In genomic region chr19:3851502-3851962, GRCm38 (mm10) we compare ENCODE assay signal across 8 mouse cellular contexts. TPM values are rescaled to one million over a fixed set of nuclear protein-coding genes. Genes with fewer than 3 reads are reported as not detected.
DNase-seq lines count a peak whose midpoint lies in the region; ATAC-seq and TF ChIP-seq lines count a peak whose summit lies in the region.

TSS of gene Chka (plus strand) at chr19:3851773.

- peak within 1 kb of the TSS; percentile 89 for H3K27ac ChIP-seq in ES-E14 (ENCODE audit: insufficient read depth, low read depth, low read length, poor library complexity, severe bottlenecking)
- H3K27ac ChIP-seq in forebrain, embryonic 16.5 days (ENCODE audit: low read length): peak within 1 kb of the TSS; percentile 97
- H3K27ac ChIP-seq in layer of hippocampus, adult 2 months: peak within 1 kb of the TSS; percentile 93
- peak within 1 kb of the TSS; percentile 99 for H3K27ac ChIP-seq in lung, embryonic 14.5 days (ENCODE audit: low read depth)
- peak within 1 kb of the TSS; percentile 92 for H3K27ac ChIP-seq in olfactory bulb, adult 2 months (ENCODE audit: insufficient read depth, low read depth, low read length)
- no peak within 1 kb of the TSS for H3K27ac ChIP-seq in thymus, adult 2 months (ENCODE audit: control insufficient read depth, insufficient read depth, low read length)

- H3K4me3 ChIP-seq in ES-E14 (ENCODE audit: insufficient read depth in 1 of 2, low read depth in 1 of 2, low read length in 2 of 2, poor library complexity in 1 of 2, severe bottlenecking in 1 of 2): peak within 1 kb of the TSS; percentile 90
- peak within 1 kb of the TSS; percentile 89 for H3K4me3 ChIP-seq in forebrain, embryonic 16.5 days (replicated peaks; ENCODE audit: low read length)
- peak within 1 kb of the TSS; percentile 84 for H3K4me3 ChIP-seq in layer of hippocampus, adult 2 months
- peak within 1 kb of the TSS; percentile 90 for H3K4me3 ChIP-seq in lung, embryonic 14.5 days (ENCODE audit: low read depth, low read length)
- peak within 1 kb of the TSS; percentile 76 for H3K4me3 ChIP-seq in olfactory bulb, adult 2 months (ENCODE audit: insufficient read depth, low read depth, low read length)
- H3K4me3 ChIP-seq in thymus, adult 2 months (ENCODE audit: control insufficient read depth, insufficient read depth, low read length): peak within 1 kb of the TSS; percentile 65

- WGBS in forebrain, embryonic 16.5 days: under 1% methylated on average over 49 of the region's 54 CpGs
- WGBS in lung, embryonic 14.5 days: under 1% methylated on average over 53 of the region's 54 CpGs
- under 1% methylated on average over 54 of the region's 54 CpGs for WGBS in olfactory bulb, adult 2 months
- under 1% methylated on average over 54 of the region's 54 CpGs for WGBS in thymus, adult 2 months

- intact Hi-C loops in heart, postnatal 36 days (cut with DNase I): loop anchor here (2.0 to 5.0 kb wide), 2 partner anchors 56 to 83 kb away; partner anchors contain the start of gene Tcirg1

- peak; percentile 100 for TF ChIP-seq POLR2A in olfactory bulb, adult 2 months (IDR thresholded peaks at IDR 0.05; ENCODE audit: insufficient read depth, low read depth, low read length)
- TF ChIP-seq POLR2A in thymus, adult 2 months (IDR thresholded peaks at IDR 0.05; ENCODE audit: control insufficient read depth, extremely low read depth, insufficient read depth, low read length, poor library complexity): peak; percentile 100

- no peaks in the 10 kb centered on the region for H3K36me3 ChIP-seq in ES-E14 (ENCODE audit: control insufficient read depth, insufficient read depth, low read length, poor library complexity, severe bottlenecking)
- H3K36me3 ChIP-seq in forebrain, embryonic 16.5 days (ENCODE audit: control insufficient read depth, insufficient read depth): no peaks in the 10 kb centered on the region
- no peaks in the 10 kb centered on the region for H3K36me3 ChIP-seq in lung, embryonic 14.5 days (ENCODE audit: insufficient read depth)
- H3K36me3 ChIP-seq in thymus, adult 2 months (ENCODE audit: control insufficient read depth, insufficient read depth, low read length): no peaks in the 10 kb centered on the region

- H3K27me3 ChIP-seq in forebrain, embryonic 16.5 days (replicated peaks; ENCODE audit: control insufficient read depth, insufficient read depth, low read length): no peaks in the 10 kb centered on the region
- no peaks in the 10 kb centered on the region for H3K27me3 ChIP-seq in lung, embryonic 14.5 days (ENCODE audit: insufficient read depth, low read length)
- H3K27me3 ChIP-seq in thymus, adult 2 months (ENCODE audit: control insufficient read depth, insufficient read depth, low read length): no peaks in the 10 kb centered on the region

- H3K9me3 ChIP-seq in ES-E14 (ENCODE audit: control insufficient read depth, insufficient read depth, low read depth, low read length): no peaks in the 10 kb centered on the region
- H3K9me3 ChIP-seq in forebrain, embryonic 16.5 days (ENCODE audit: control insufficient read depth, low read length): no peaks in the 10 kb centered on the region
- no peaks in the 10 kb centered on the region for H3K9me3 ChIP-seq in lung, embryonic 14.5 days (ENCODE audit: low read depth, low read length)

- H3K4me1 ChIP-seq in ES-E14 (ENCODE audit: control insufficient read depth in 2 of 2, insufficient read depth in 2 of 2, low read length in 2 of 2, poor library complexity in 1 of 2): peaks cover 4 to 20% of the 10 kb centered on the region in 2 experiments; a peak in 2 of 4 replicates
- H3K4me1 ChIP-seq in forebrain, embryonic 16.5 days (replicated peaks; ENCODE audit: control insufficient read depth, insufficient read depth, low read length): peaks cover 29% of the 10 kb centered on the region
- H3K4me1 ChIP-seq in lung, embryonic 14.5 days (ENCODE audit: insufficient read depth): peaks cover 14% of the 10 kb centered on the region
- H3K4me1 ChIP-seq in olfactory bulb, adult 2 months (ENCODE audit: control insufficient read depth, insufficient read depth, low read length): peaks cover 15% of the 10 kb centered on the region
- H3K4me1 ChIP-seq in thymus, adult 2 months (replicated peaks; ENCODE audit: control insufficient read depth, insufficient read depth, low read length): peaks cover 25% of the 10 kb centered on the region

- DNase-seq in ES-E14 (ENCODE audit: low read depth, low spot score): peak; percentile 97
- peak; percentile 97 for DNase-seq in cerebellum, adult 11-12 months
- peak; percentile 95 to 96 for DNase-seq in heart, postnatal 36 days
- DNase-seq in layer of hippocampus, adult 2 months (ENCODE audit: low spot score in 2 of 2): peak; percentile 97 to 98
- DNase-seq in lung, embryonic 14.5 days: peak; percentile 98
- DNase-seq in thymus, adult 2 months: peak; percentile 98

- peak within 1 kb of the TSS; percentile 95 for H3K9ac ChIP-seq in ES-E14 (ENCODE audit: insufficient read depth, low read depth, low read length, poor library complexity, severe bottlenecking)
- H3K9ac ChIP-seq in forebrain, embryonic 16.5 days (replicated peaks; ENCODE audit: low read depth, low read length): peak within 1 kb of the TSS; percentile 87
- H3K9ac ChIP-seq in lung, embryonic 14.5 days: peak within 1 kb of the TSS; percentile 88

- TF ChIP-seq CTCF in layer of hippocampus, adult 2 months (conservative IDR thresholded peaks at IDR 0.05): no peak; the same call in 1 of the 2 replicates
- TF ChIP-seq CTCF in lung, embryonic 14.5 days (IDR thresholded peaks at IDR 0.05; ENCODE audit: low read depth): peak; percentile 34
- TF ChIP-seq CTCF in olfactory bulb, adult 2 months (IDR thresholded peaks at IDR 0.05; ENCODE audit: insufficient read depth, low read depth, low read length): no peak
- peak; percentile 73; the same call in 1 of the 2 replicates for TF ChIP-seq CTCF in thymus, adult 2 months (IDR thresholded peaks at IDR 0.05; ENCODE audit: borderline replicate concordance, control insufficient read depth, extremely low read depth, insufficient read depth, low read length, poor library complexity)

- in situ Hi-C loops in ES-E14 (cut with MboI; ENCODE audit: low sequenced_read_pairs in 2 of 2, unreplicated experiment in 2 of 2): no loop called here

- peak within 1 kb of the TSS; percentile 55 for H3K4me2 ChIP-seq in forebrain, embryonic 16.5 days (ENCODE audit: low read length)
- peak within 1 kb of the TSS; percentile 84 for H3K4me2 ChIP-seq in lung, embryonic 14.5 days

- ATAC-seq in forebrain, embryonic 16.5 days: peak; percentile 99
- peak; percentile 99 for ATAC-seq in lung, embryonic 14.5 days (ENCODE audit: insufficient read depth)

TF ChIP-seq in ES-E14, 5 proteins besides CTCF, POLR2A, EP300 and RAD21:
- TF ChIP-seq HCFC1 (IDR thresholded peaks at IDR 0.05; ENCODE audit: borderline replicate concordance, insufficient read depth, low read length) (peak; percentile 59; the same call in 1 of the 2 replicates), MAFK (IDR thresholded peaks at IDR 0.05; ENCODE audit: insufficient read depth, low read depth, low read length) (no peak), ZC3H11A (IDR thresholded peaks at IDR 0.05; ENCODE audit: borderline replicate concordance, low read depth, low read length) (no peak)

RNA-seq across cellular contexts. Expression of gene Chka, which starts in this region (rescaled TPM):
- 79.6 and 86.1 TPM in 2 replicates for total RNA-seq in ES-E14 (2012; rRNA removed)
- 57.5 and 66.7 TPM in 2 replicates for polyA plus RNA-seq in forebrain, embryonic 16.5 days (2015; fragmentation: Nextera tagmentation; extraction: Ambion mirVana)
- total RNA-seq in heart, postnatal 36 days (2021): 10 to 100 TPM; 10.5 to 11.5 TPM
- total RNA-seq in layer of hippocampus, adult 2 months (2021): 100 to 1,000 TPM in 1 of 2 experiments, 10 to 100 TPM in 1; 87.2 to 109 TPM
- polyA plus RNA-seq in lung, embryonic 14.5 days (2014; fragmentation: Nextera tagmentation; extraction: Ambion mirVana): 54.0 and 63.0 TPM in 2 replicates
- not detected in 2 replicates for polyA plus RNA-seq in olfactory bulb, adult 2 months (2012; ENCODE audit: insufficient read depth, insufficient read length, low replicate concordance, missing spikeins)
- 39.1 and 44.2 TPM in 2 replicates for polyA plus RNA-seq in thymus, adult 2 months (2012; rRNA removed)

Comparison
In these comparisons a context has a peak if more than half of its experiments do, and no peak if none do; other contexts are left out.
1. CTCF ChIP-seq: peak in lung, embryonic 14.5 days (single experiment) and thymus, adult 2 months (single experiment); none in layer of hippocampus, adult 2 months (single experiment) and olfactory bulb, adult 2 months (single experiment).
2. Peak in every context shown above with its lines, with median percentiles within 50 percentile points of each other: DNase-seq, H3K4me3 ChIP-seq and H3K9ac ChIP-seq.